Mouse (Mus musculus) inflammation-experienced regulatory T-cells, adult 6 months (primary cell): ENCODE measurements around the gene Galnt18. TPM values are rescaled to one million over a fixed set of nuclear protein-coding genes. Genes with fewer than 3 reads are reported as not detected.

Source experiments
- ATAC-seq: one replicate; pipeline ENCODE4 v1.8.0; 2017
- polyA plus RNA-seq, 3 experiments: library from polyadenylated mRNA; unstranded; fragments of 100-300 nt; shearing (Covaris generic); gene quantifications; one replicate each; pipeline ENCODE4 v1.2.1; 2017

The Galnt18 gene
- polyA plus RNA-seq, 3 experiments from 2014 or later, result not detected

DNA sequence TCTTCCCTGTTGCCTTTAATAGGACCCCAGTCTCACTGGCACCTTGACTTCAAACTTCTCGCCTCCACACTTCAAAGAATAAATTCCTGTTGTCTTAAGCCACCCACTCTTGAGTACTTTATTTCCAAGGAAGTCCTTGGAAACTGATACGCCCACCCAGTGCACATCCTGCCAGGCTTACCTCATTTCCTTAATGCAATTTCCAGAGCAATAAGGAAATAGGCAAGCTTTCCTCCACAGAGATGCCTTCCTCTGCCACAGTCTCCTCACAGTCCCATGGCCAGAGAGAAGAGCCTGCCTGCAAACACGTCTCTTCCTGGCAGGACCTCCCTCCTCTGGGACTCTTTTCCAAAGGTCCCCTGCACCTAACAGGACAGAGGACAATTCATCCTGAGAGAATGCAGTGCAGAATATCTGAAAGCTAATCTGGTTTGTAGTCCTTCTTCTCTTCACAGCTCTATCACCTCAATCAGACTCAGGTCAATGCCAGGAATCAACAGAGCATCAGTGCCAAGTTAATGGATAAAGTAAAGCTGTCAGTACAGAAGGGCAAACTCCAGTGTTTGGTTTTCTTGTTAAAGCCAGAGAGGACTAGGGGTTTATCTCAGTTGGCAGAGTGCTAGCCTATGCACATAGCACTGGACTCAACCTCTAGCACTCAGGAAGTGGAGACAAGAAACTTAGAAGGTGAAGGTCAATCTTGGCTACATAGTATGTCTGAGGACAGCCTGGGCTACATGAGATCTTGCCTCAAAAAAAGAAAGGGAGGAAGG, 65.8 kb downstream of the Galnt18 start:
- no peak for ATAC-seq

- no peak for ATAC-seq
These were observed 67.0 kb downstream of the Galnt18 start for GRCm38 (mm10) chr7:111712797-111713196.

DNA sequence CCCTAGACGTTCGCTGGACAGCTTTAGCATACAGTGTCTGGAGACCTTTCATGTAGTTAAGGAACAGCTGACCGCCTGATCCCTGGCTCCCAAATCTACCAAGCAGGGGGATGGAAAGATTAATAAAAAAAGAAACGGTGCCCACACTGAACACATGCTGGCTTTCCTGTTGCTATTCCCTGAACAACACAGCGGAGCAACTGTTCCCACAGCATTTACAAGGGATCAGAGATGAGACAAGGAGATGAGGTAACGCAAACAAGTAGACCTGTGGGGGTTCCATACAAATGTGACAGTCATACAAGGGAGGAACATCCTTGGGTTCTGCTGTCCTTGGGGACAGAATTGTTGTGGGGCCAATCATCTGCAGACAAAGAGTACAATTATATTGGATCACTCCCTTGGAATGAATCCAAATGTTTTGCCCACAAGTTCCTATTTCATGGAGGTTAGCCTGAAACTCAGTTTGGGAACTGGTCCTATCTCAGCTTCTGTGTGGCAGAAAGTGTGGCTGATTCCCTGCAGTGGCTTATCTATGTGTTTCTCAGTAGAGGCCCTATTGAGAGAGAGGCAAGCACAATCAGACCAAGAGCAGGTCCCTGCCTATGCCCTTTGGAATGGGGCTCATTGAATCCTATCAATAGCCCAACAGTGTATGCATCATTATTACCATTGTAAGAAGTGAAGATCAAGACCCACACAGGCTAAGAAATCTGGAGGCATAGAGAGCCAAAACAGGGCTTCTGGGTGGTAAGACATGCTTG, 68.5 kb downstream of the Galnt18 start:
- no peak for ATAC-seq

- ATAC-seq, result no peak
These were observed 69.5 kb downstream of the Galnt18 start for GRCm38 (mm10) chr7:111710311-111710710.

GRCm38 (mm10) chr7:111708563-111708962, 71.2 kb downstream of the Galnt18 start:
- ATAC-seq, result no peak

- no peak for ATAC-seq
These were observed 76.8 kb downstream of the Galnt18 start for GRCm38 (mm10) chr7:111702961-111703360.

GRCm38 (mm10) chr7:111701788-111702187, 78.0 kb downstream of the Galnt18 start:
- ATAC-seq, result no peak

DNA sequence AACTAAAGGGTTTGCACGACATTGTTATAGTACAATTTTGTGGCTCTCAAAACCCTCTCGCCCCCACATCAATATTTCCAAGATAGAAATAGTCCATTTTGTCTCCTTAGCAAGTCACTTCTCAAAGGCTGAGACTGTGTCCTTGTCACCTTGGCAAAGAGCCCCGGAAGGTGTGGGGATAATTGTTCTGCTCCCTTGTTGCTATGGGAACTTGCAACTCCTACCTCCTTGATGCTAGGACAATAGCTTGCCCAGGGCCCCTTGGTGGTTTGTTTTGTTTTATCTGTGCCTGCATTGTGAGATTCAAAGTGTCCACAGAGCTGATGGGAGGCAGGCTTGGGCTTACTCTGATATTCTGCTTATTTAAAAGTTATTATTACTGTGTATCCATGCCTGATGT, 80.3 kb downstream of the Galnt18 start:
- ATAC-seq, result no peak

DNA sequence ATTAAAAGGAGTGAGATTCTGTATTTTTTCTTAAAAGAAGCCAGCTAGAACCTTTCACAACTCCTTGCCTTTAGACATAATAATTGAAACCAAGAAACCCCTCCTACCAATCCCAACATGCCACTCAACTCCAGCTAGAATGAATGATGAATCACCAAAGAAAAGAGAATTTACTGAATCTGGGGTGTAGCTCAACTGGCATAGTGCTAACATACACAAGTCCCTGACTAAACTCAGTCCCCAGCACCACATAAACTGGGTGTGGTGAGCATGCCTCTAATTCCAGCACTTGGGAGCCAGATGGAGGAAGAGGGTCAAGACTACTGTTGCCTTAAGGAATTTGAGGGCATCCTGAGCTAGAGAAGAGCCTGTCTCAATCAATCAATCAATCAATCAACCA, 83.6 kb downstream of the Galnt18 start:
- no peak for ATAC-seq

DNA sequence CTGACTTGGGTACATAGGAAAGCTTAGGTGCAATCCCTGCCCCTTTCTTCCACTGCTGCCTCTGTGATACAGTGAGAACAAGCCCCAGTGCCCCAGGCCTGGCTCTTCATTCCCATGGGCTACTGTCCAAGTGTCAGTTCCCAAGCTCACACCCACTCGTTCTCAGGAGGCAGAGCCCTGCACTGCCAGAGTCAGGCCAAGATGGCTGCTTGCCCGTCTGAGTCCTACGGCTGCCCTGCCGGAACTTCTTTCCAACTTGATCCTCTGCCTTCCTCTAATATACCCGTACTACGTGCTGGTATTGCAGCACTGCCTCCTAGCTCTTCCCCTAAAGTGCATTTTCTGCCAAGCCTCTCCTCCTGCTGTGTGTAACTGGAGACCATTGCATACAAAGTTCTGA, 85.5 kb downstream of the Galnt18 start:
- no peak for ATAC-seq

DNA sequence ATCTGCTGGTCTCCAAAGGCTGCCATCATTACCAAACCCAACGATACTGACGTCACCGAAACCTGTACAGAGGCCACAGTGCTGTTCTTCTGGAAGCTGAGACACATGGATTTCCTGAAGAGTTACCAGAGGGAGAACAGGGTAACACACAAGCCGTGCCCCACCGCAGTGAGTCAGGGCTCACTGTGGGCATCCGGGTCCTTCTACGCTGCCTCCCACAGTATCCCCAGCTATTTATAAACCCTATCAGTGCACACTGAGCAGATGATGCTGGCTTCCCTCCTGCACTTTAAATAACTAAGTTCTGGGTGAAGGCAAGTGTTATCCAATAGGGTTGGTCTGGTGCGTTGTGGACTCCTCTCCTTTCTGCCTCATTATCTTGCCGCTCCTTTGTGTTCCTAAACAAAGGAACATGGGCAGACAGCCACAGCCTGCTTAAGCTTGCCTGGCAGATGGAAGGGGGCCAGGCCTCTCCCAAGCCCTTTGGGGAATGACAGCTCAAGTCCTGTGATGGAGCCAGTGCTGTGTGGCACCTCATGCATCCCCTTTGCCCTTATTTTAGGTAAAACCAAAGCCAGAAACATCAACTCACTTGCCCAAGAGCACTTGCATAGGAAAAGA, 87.0 kb downstream of the Galnt18 start:
- no peak for ATAC-seq

GRCm38 (mm10) chr7:111680108-111680507, 99.7 kb downstream of the Galnt18 start:
- ATAC-seq, result no peak

DNA sequence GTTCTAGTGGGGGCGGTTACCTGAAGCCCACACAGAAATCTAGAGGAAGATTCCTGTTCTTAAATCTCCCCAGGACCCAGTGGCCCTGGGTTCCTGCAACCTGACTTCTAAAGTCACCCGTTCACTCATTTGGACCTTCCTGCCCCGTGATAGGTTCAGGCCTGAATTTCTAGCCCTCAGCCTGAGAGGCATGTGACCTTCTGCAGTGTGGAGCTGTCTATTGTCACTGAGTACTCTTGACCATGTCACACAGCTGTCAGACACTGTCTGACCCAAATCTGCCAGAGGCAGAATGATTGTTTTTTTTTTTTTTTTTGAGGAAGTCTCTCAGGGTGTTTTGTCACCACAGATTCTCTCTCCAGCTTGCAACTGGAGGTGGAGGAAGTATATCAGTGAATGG, 103.3 kb downstream of the Galnt18 start:
- ATAC-seq, result no peak

GRCm38 (mm10) chr7:111672467-111672866, 107.3 kb downstream of the Galnt18 start:
- ATAC-seq, result no peak

- ATAC-seq, result no peak
These were observed 116.4 kb downstream of the Galnt18 start for GRCm38 (mm10) chr7:111663139-111664073.

GRCm38 (mm10) chr7:111658579-111658978, 121.2 kb downstream of the Galnt18 start:
- no peak for ATAC-seq

DNA sequence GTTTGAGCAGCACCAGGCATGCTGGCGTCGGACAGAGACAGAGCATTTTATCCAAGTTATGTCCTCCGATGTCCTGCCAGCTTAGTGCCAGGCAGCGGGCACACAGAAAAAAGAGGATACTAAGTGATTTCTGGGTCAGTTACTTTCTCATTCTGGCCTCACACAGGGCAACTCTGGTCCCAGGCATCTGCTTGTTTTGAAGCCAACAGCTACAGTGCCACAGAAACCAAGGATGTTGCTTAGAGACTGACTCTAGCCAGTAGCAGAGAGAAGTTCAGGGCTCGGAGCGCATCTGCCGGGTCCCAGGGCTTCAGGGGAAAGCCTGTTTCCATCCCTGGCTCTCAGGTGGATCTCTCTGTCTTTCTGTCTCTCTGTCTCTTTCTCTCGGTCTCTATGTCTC, 124.8 kb downstream of the Galnt18 start:
- no peak for ATAC-seq

DNA sequence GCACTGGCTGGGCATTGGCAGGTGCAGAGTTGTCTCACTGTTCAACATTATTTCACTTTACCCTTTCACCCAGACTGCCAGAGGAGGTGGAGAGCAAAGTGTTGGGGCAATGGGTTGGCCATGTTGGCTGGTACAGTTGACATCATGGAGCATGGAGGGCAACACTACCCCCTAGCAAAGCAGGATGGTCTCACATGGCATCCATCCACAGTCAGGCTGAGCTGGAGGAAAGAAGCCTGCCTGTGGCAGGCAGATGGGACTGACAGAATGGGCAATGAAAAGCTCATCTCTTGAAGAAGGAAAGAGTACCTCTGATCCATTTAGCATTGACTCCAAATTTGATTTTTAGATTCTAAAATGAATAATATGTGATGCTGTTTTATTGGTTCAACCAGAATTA, 125.3 kb downstream of the Galnt18 start:
- ATAC-seq, result no peak

DNA sequence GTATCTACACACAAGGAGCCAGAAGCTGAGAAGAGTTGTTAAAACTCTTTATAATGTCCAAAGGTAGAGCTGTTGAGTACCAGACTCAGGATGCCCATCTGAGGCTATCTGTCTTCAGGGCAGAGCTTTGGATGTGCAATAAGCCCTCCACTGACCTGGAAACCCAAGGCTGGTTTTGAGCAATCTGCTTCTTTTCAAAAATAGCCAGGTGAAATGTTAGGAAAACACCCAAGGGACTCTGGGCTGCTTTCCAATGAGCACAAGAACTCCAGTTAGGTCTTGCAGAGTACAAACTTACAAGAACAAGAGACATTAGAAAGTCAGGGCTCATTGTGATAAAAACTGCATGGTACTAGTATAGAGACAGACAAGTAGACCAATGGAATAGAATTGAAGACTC, 135.4 kb downstream of the Galnt18 start:
- ATAC-seq, result no peak

GRCm38 (mm10) chr7:111638899-111639298, 140.9 kb downstream of the Galnt18 start:
- no peak for ATAC-seq

DNA sequence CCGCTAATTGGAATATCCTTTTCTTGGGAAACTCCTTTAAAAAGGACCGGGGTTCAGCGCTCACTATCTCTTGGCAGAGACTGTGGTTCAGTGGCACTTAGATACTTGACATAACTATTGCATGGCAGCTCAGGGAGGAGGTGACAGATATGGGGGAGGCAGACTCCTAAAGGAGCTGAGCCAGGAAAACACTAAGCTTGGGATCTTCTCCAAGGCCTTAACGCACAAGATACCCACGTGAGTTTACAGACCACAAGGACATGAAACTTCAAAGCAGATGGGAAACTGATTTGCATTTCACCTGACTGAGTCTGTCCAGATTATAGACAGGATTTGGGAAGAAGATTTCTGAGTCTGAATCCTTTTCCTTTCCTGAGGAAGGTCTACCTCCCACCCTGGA, 141.3 kb downstream of the Galnt18 start:
- ATAC-seq, result no peak

DNA sequence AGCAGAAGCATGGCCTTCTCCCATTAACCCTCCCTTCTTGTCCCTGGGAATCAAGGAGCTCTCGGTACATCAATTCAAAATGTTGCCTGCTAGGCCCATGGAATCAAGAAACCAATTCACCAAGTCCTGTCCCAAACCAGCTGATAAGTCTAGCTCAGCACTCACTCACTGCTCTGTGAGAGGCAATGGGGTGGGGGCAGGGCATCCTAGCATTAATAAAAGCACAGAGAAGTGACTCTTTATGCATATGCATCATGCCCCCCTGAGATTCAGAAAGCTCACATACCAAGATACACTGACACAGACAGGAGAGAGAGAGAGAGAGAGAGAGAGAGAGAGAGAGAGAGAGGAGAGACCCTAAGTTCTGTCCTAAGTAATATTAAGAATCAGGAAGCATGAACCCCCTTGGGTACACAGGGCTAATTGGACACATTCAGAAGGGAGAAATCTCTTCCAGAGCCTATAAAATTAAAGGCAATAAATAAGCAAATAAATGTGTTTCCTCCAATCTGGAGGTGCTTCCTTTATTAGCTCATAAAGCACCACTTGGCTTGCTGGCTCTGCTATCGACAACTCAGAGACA, 141.8 kb downstream of the Galnt18 start:
- no peak for ATAC-seq
